Mouse (Mus musculus): ENCODE data around the gene Rbpms2. TPM values are rescaled to one million over a fixed set of nuclear protein-coding genes. Genes with fewer than 3 reads are reported as not detected.

The Rbpms2 gene
- polyA plus RNA-seq, 1 experiment from 2014 or later = 23.1 TPM

DNA sequence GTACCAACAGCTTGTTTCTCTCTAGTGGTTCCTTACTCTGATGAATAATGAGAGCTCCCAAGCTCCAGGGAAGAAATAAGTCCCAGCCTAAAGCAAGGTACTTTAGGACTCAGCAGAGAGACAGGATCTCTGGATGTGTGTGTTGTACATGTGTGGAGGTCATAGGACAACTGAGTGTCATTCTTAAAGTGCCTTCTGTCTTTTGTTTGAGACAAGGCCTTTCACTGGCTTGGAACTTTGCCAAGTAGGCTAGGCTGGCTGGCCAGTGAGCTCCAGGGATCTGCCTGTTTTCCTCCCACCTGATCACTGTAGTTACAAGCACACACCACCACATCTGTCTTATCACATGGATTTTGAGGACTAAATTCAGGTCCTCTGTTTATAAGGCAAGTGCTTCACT lies 66.9 kb downstream of the Rbpms2 start:
- Histone ChIP-seq H3K9ac (ENCODE audit: low read depth, low read length) (no peak overlapping the region), H3K27ac (ENCODE audit: low read length) (peak overlapping the region; percentile 33; the same call in 1 of the 2 replicates), H3K27me3 (replicated peaks; ENCODE audit: control insufficient read depth, insufficient read depth, low read length) (no peaks in the 10 kb centered on the region), H3K4me1 (ENCODE audit: control insufficient read depth, insufficient read depth, low read length) (peaks cover 8% of the 10 kb centered on the region), H3K4me2 (ENCODE audit: low read depth, low read length) (no peak overlapping the region), H3K9me3 (ENCODE audit: control insufficient read depth, low read length) (no peaks in the 10 kb centered on the region), H3K36me3 (ENCODE audit: control insufficient read depth, insufficient read depth, low read length) (peaks cover 13% of the 10 kb centered on the region), H3K4me3 (ENCODE audit: low read length) (no peak overlapping the region)
- no peak for ATAC-seq

GRCm38 (mm10) chr9:65697356-65697755 lies 67.9 kb downstream of the Rbpms2 start:
- peaks cover 13% of the 10 kb centered on the region for H3K36me3 ChIP-seq (ENCODE audit: control insufficient read depth, insufficient read depth, low read length)

GRCm38 (mm10) chr9:65697992-65698391 lies 68.5 kb downstream of the Rbpms2 start:
- no peak overlapping the region for H3K27ac ChIP-seq (ENCODE audit: low read length)

More at GRCm38 (mm10) chr9:65697356-65697755, 67.9 kb downstream of the Rbpms2 start:
- no peak overlapping the region for H3K27ac ChIP-seq (ENCODE audit: low read length)
- H3K27me3 ChIP-seq (replicated peaks; ENCODE audit: control insufficient read depth, insufficient read depth, low read length) = no peaks in the 10 kb centered on the region
- H3K4me3 ChIP-seq (ENCODE audit: low read length) = no peak overlapping the region
- H3K9ac ChIP-seq (ENCODE audit: low read depth, low read length) = no peak overlapping the region
- no peaks in the 10 kb centered on the region for H3K9me3 ChIP-seq (ENCODE audit: control insufficient read depth, low read length)
- H3K4me1 ChIP-seq (ENCODE audit: control insufficient read depth, insufficient read depth, low read length) = peaks cover 6% of the 10 kb centered on the region
- WGBS = 82% methylated on average over 7 of the region's 7 CpGs
- no peak overlapping the region for H3K4me2 ChIP-seq (ENCODE audit: low read depth, low read length)
- ATAC-seq = no peak

GRCm38 (mm10) chr9:65700504-65700903 lies 71.1 kb downstream of the Rbpms2 start:
- Histone ChIP-seq H3K27ac (ENCODE audit: low read length) (no peak overlapping the region), H3K9ac (ENCODE audit: low read depth, low read length) (no peak overlapping the region), H3K4me3 (ENCODE audit: low read length) (no peak overlapping the region), H3K36me3 (ENCODE audit: control insufficient read depth, insufficient read depth, low read length) (peaks cover 20% of the 10 kb centered on the region), H3K4me2 (ENCODE audit: low read depth, low read length) (no peak overlapping the region), H3K9me3 (ENCODE audit: control insufficient read depth, low read length) (no peaks in the 10 kb centered on the region), H3K27me3 (replicated peaks; ENCODE audit: control insufficient read depth, insufficient read depth, low read length) (no peaks in the 10 kb centered on the region), H3K4me1 (ENCODE audit: control insufficient read depth, insufficient read depth, low read length) (no peaks in the 10 kb centered on the region)
- 89% methylated on average over 6 of the region's 6 CpGs for WGBS
- no peak for ATAC-seq

More at GRCm38 (mm10) chr9:65697992-65698391, 68.5 kb downstream of the Rbpms2 start:
- no peak for ATAC-seq
- Histone ChIP-seq H3K9ac (ENCODE audit: low read depth, low read length) (no peak overlapping the region), H3K4me1 (ENCODE audit: control insufficient read depth, insufficient read depth, low read length) (peaks cover 1% of the 10 kb centered on the region; the same call in 1 of the 2 replicates), H3K27me3 (replicated peaks; ENCODE audit: control insufficient read depth, insufficient read depth, low read length) (no peaks in the 10 kb centered on the region), H3K36me3 (ENCODE audit: control insufficient read depth, insufficient read depth, low read length) (peaks cover 13% of the 10 kb centered on the region), H3K9me3 (ENCODE audit: control insufficient read depth, low read length) (no peaks in the 10 kb centered on the region), H3K4me3 (ENCODE audit: low read length) (no peak overlapping the region), H3K4me2 (ENCODE audit: low read depth, low read length) (no peak overlapping the region)

DNA sequence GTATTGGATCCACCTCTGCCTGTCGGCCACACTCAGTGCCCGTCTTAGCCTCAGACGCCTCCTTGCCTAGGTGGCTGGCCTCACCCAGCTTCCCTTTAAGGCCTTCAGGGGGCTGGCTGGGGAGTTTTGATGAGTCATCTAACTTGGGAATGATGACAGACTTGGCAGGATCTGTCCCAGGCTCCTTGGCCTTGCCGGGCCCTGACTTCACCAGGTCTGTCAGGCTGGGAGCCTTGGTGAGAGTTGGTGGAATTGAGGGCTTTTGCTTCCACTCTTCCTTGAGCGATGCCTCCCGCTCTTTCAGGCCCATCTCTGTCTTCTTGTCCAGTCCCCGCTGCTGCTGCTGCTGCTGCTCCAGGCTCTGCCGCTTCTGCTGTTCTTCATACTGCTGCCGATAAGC lies 72.8 kb downstream of the Rbpms2 start:
- Histone ChIP-seq H3K9ac (ENCODE audit: low read depth, low read length) (no peak overlapping the region), H3K9me3 (ENCODE audit: control insufficient read depth, low read length) (no peaks in the 10 kb centered on the region), H3K4me1 (ENCODE audit: control insufficient read depth, insufficient read depth, low read length) (no peaks in the 10 kb centered on the region), H3K4me2 (ENCODE audit: low read depth, low read length) (no peak overlapping the region), H3K27ac (ENCODE audit: low read length) (no peak overlapping the region), H3K36me3 (ENCODE audit: control insufficient read depth, insufficient read depth, low read length) (peaks cover 19% of the 10 kb centered on the region), H3K27me3 (replicated peaks; ENCODE audit: control insufficient read depth, insufficient read depth, low read length) (no peaks in the 10 kb centered on the region), H3K4me3 (ENCODE audit: low read length) (no peak overlapping the region)
- ATAC-seq = no peak
- WGBS = 94% methylated on average over 9 of the region's 9 CpGs

DNA sequence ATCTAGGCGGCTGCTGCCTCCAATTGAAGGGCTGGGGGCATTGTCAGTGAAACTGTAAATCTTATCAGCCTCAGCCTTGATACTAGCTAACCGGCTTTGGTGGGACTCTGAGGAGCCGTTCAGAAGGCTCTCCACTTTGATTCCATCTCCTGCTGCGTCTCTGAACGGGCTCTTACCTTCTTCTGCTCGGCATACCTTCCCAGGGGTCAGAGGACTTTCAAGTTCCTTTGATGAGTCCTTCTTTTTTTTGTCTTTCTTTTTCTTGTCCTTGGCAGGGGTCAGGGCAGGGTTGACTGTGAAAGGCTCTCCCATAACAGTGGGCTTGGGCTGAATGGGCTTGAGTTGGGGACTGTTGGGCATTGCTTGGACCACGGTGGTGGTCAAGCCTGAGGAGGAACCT lies 73.8 kb downstream of the Rbpms2 start:
- H3K9me3 ChIP-seq (ENCODE audit: control insufficient read depth, low read length) = no peaks in the 10 kb centered on the region
- H3K4me2 ChIP-seq (ENCODE audit: low read depth, low read length) = no peak overlapping the region
- no peaks in the 10 kb centered on the region for H3K27me3 ChIP-seq (replicated peaks; ENCODE audit: control insufficient read depth, insufficient read depth, low read length)
- no peaks in the 10 kb centered on the region for H3K4me1 ChIP-seq (ENCODE audit: control insufficient read depth, insufficient read depth, low read length)
- H3K9ac ChIP-seq (ENCODE audit: low read depth, low read length) = no peak overlapping the region
- H3K4me3 ChIP-seq (ENCODE audit: low read length) = no peak overlapping the region
- 86% methylated on average over 7 of the region's 7 CpGs for WGBS
- no peak overlapping the region for H3K27ac ChIP-seq (ENCODE audit: low read length)
- ATAC-seq = no peak
- peaks cover 15% of the 10 kb centered on the region for H3K36me3 ChIP-seq (ENCODE audit: control insufficient read depth, insufficient read depth, low read length)

- peaks cover 15% of the 10 kb centered on the region for H3K36me3 ChIP-seq (ENCODE audit: control insufficient read depth, insufficient read depth, low read length)
- H3K27me3 ChIP-seq (replicated peaks; ENCODE audit: control insufficient read depth, insufficient read depth, low read length) = no peaks in the 10 kb centered on the region
- H3K4me1 ChIP-seq (ENCODE audit: control insufficient read depth, insufficient read depth, low read length) = no peaks in the 10 kb centered on the region
- no peaks in the 10 kb centered on the region for H3K9me3 ChIP-seq (ENCODE audit: control insufficient read depth, low read length)
- H3K4me2 ChIP-seq (ENCODE audit: low read depth, low read length) = no peak overlapping the region
- ATAC-seq = no peak
- no peak overlapping the region for H3K27ac ChIP-seq (ENCODE audit: low read length)
- no peak overlapping the region for H3K9ac ChIP-seq (ENCODE audit: low read depth, low read length)
- no peak overlapping the region for H3K4me3 ChIP-seq (ENCODE audit: low read length)
- WGBS = 91% methylated on average over 24 of the region's 24 CpGs
These were observed 74.6 kb downstream of the Rbpms2 start for GRCm38 (mm10) chr9:65703926-65704595.

Other genes starting within 250 kb of the Rbpms2 start
- 2.5 and 3.4 TPM in 2 replicates for gene Kbtbd13, start 238.0 kb upstream of the Rbpms2 start, polyA plus RNA-seq (2015; fragmentation: Nextera tagmentation; extraction: Ambion mirVana)
- 5.0 and 5.5 TPM in 2 replicates for gene Rasl12, start 231.1 kb upstream of the Rbpms2 start, polyA plus RNA-seq (2015; fragmentation: Nextera tagmentation; extraction: Ambion mirVana)
- gene Slc51b, start 206.7 kb upstream of the Rbpms2 start, polyA plus RNA-seq (2015; fragmentation: Nextera tagmentation; extraction: Ambion mirVana) = 16.4 and 26.4 TPM in 2 replicates
- 20.3 and 24.0 TPM in 2 replicates for gene Mtfmt, start 193.9 kb upstream of the Rbpms2 start, polyA plus RNA-seq (2015; fragmentation: Nextera tagmentation; extraction: Ambion mirVana)
- gene Spg21, start 168.7 kb upstream of the Rbpms2 start, polyA plus RNA-seq (2015; fragmentation: Nextera tagmentation; extraction: Ambion mirVana) = 95.1 and 107 TPM in 2 replicates
- not detected in 2 replicates for gene Ankdd1a, start 109.5 kb upstream of the Rbpms2 start, polyA plus RNA-seq (2015; fragmentation: Nextera tagmentation; extraction: Ambion mirVana)
- 11.3 and 11.9 TPM in 2 replicates for gene Plekho2, start 49.6 kb upstream of the Rbpms2 start, polyA plus RNA-seq (2015; fragmentation: Nextera tagmentation; extraction: Ambion mirVana)
- gene Pif1, start 42.5 kb upstream of the Rbpms2 start, polyA plus RNA-seq (2015; fragmentation: Nextera tagmentation; extraction: Ambion mirVana) = 7.6 and 9.0 TPM in 2 replicates
- 185 and 188 TPM in 2 replicates for gene Oaz2, start 38.4 kb downstream of the Rbpms2 start, polyA plus RNA-seq (2015; fragmentation: Nextera tagmentation; extraction: Ambion mirVana)
- 3.8 and 4.2 TPM in 2 replicates for gene Zfp609, start 197.9 kb downstream of the Rbpms2 start, polyA plus RNA-seq (2015; fragmentation: Nextera tagmentation; extraction: Ambion mirVana)